Mouse (Mus musculus): ENCODE data around the gene Naip2.

Naip2 gene

DNA sequence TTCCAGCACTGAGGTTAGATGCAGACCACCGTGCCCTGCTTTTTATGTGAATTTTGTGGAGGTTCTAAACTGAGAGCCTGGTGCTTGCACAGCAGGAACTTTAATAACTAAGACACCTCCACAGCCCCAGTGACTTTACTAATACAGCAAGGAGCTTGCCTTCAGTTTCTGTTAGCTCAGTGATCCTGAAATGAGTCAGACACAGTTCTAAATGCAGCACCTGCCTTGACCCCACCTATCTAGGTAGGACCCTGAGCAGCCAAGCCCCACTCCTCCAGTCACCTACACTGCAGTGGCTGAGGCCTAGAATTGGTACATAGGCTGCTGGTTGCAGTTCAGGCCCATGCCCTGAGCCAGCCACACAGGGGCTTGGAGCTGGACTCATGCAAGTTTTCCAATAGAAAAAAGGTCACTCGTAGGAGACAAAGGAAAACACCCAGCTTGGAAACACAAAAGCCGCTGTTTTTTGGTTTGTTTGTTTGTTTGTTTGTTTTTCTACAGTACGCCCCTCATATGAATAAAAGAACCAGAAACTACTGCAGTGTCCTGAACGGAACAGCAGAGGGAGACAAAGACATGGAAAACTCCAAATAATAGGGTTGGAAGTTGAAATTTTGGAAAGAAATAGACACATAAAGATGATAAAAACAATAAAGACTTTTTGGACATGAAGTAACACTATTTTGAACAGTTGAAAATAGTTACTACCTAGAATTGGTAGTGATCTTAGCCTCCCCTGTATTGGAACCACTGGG is 89.5 kb downstream of the Naip2 start:
- in situ Hi-C loops (cut with MboI; ENCODE audit: unreplicated experiment in 2 of 2), result loop anchor here (5.0 to 25.0 kb wide), 8 partner anchors 250 to 1600 kb away; partner anchors contain the start of genes Ak6 (in 1 of the 2), Gtf2h2 (in 1 of the 2), Rad17 (in 1 of the 2) and Slc30a5 (in 1 of the 2)

DNA sequence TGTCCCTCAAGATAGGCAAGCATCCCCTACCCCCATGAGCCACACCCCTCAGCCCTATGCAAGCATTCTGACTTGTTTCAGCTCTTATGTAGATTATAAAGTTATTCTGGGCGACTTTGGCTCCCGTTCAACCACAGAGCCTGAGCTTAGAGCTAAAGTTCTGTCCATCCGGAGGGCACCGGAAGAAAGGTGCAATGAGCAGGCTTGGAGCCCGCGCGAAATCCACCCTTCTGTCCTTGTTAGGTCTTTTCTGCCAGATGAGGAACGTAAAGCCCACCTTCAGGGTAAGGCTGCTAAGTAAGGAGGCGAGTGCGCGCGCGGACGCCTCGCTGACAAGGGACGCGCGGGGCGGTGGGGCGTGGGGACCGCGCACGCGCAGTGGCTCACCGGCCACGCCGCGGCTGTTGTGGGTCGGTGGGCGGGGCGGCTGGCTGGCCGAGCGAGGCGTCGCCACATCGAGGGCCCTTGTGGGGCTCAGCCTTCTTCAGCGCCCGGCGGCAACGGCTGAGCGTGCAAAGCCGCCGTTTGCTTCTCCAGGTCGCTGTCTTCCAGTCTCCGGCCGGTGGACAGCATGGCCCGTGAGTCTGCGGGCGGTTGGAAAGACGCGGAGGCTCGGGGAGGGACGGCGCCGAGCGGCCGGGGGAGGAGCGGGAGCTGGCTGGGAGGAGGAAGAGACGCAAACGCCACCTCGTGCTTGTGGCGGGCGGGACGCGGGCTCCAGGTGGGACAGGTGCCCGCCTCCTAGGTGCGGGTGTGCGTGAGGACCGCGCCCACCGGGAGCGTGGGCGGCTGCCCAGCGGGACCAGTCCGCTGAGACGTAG is 94.0 kb downstream of the Naip2 start, which contains the start of gene Serf1:
Gene Serf1, plus strand, starts transcription at position 361 of the 821 bp plus-strand sequence.
- in situ Hi-C loops (cut with MboI; ENCODE audit: unreplicated experiment in 2 of 2), result loop anchor here (10.0 to 25.0 kb wide), 6 partner anchors 246 to 1604 kb away; partner anchors contain the start of genes Gtf2h2 (in 1 of the 2), Mrps27 (in 1 of the 2), Ptcd2 (in 1 of the 2) and Slc30a5 (in 1 of the 2)

DNA sequence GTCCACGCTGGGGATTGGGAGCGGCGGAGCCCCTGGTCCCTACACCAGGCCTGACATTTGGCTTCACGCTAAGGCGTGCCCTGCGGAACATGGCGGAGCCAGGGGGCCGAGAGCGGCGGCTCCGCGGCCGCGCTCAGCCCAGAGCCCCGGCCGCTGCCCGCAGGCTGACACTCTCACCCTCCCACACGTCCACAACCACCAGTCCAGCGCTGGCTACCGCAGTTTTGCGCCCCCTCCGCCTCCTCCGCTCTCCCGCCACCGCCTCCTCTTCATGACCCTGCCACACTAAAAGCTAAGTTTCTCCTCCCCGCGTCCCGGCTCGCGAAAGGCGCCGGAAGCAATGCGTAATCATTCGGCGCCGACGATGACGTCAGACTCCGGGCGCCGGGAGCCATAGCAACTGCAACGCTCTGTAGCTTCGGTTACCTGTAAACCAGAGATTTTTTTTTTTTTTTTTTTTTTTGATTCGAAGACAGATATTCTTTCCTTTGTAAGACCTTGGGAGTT is 98.1 kb downstream of the Naip2 start, which contains the start of gene Bdp1:
Gene Bdp1, minus strand, starts transcription at position 323 of the 507 bp plus-strand sequence.
- in situ Hi-C loops (cut with MboI; ENCODE audit: unreplicated experiment in 2 of 2), result loop anchor here (10.0 to 25.0 kb wide), 6 partner anchors 242 to 1608 kb away; partner anchors contain the start of genes Gtf2h2 (in 1 of the 2), Mrps27 (in 1 of the 2), Ptcd2 (in 1 of the 2) and Slc30a5 (in 1 of the 2)

DNA sequence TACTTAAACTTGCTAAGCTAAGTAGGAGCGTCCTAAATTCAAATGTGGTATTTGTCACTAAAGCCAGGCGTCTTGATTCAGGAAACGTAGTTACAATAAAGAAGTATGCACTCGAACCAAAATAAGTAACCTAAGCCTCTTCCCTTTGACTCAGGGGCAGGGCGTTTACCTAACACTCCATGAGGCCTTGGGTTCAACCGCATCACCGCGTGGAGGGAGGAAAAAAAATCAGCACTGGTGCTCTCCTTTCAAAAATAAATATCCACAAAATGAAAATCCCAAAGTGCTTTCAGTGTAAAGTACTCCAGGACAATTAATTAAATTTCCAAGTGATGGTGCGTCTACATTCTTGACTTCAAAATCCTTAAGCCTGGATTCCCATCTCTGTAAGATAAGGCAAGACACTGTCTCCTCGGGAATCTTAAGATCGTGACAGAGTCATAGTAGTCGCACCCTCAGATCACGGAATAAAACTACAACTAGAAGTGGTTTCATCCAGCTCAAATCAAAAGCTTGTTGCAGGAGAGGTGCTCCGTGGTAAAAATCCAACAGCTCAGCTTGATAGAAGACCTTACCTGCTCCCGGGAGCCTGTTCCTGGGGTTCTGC is 98.7 kb downstream of the Naip2 start:
- in situ Hi-C loops (cut with MboI; ENCODE audit: unreplicated experiment in 2 of 2), result loop anchor here (10.0 to 25.0 kb wide), 6 partner anchors 241 to 1609 kb away; partner anchors contain the start of genes Gtf2h2 (in 1 of the 2), Mrps27 (in 1 of the 2), Ptcd2 (in 1 of the 2) and Slc30a5 (in 1 of the 2)

DNA sequence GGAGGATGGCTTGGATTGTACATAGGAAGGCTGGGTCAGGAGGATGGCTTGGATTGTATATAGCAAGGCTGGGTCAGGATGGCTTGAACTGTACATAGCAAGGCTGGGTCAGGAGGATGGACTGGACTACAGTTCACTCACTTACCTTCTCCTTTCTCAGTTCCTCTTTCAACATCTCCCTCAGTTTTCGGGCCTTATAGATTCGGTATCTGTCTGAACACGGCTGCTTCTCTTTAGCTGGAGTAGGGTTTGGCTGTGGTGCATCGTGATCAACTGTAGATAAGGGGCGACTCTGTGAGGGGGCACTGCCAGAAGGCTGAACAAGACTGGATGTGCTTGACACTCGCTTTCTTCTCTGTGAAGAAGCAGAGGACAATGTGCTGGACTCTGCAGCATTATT is 103.1 kb downstream of the Naip2 start:
- in situ Hi-C loops (cut with MboI; ENCODE audit: unreplicated experiment in 2 of 2), result loop anchor here in 1 of 2 experiments (10.0 kb wide), 2 partner anchors 536 to 754 kb away; partner anchors contain the start of genes Mrps27 and Ptcd2
